Mouse (Mus musculus): ENCODE data around the gene Gm49510. TPM values are rescaled to one million over a fixed set of nuclear protein-coding genes. Genes with fewer than 3 reads are reported as not detected.
A peak's percentile ranks its signal among the peaks of the same experiment; 100 is the strongest.
"Not testable (repeated sequence)": the region's sequence is repeated elsewhere in the genome, so short reads cannot be mapped to it uniquely, and the experiment has no call there.

Gene Gm49510
- polyA plus RNA-seq, 2 experiments, result 0.03 to 0.10 TPM

- no peaks in the 10 kb centered on the region for H3K9me3 ChIP-seq (ENCODE audit: control insufficient read depth, low read length)
- H3K9ac ChIP-seq (replicated peaks), result peak within 1 kb of the TSS; percentile 91
- DNase-seq (ENCODE audit: low read depth in 3 of 3, low spot score in 3 of 3) (peak; percentile 80 to 84 (median 84)), ATAC-seq (ENCODE audit: insufficient read depth) (peak; percentile 90)
- under 1% methylated on average over 75 of the region's 95 CpGs for WGBS (ENCODE audit: insufficient replicate concordance)
- H3K4me1 ChIP-seq (replicated peaks; ENCODE audit: control insufficient read depth in 2 of 2, insufficient read depth in 2 of 2, low read length in 1 of 2), result peaks cover 16 to 20% of the 10 kb centered on the region in 2 experiments
- H3K27ac ChIP-seq, result peak within 1 kb of the TSS; percentile 89
- H3K4me2 ChIP-seq (ENCODE audit: low read depth), result peak within 1 kb of the TSS; percentile 98
- TF ChIP-seq CTCF (IDR thresholded peaks at IDR 0.05; ENCODE audit: low read depth), result peak; percentile 29
- TF ChIP-seq EP300 (IDR thresholded peaks at IDR 0.05; ENCODE audit: low read depth), result peak; percentile 51
- H3K27me3 ChIP-seq (ENCODE audit: control insufficient read depth, insufficient read depth, low read length), result no peaks in the 10 kb centered on the region
- H3K4me3 ChIP-seq (ENCODE audit: insufficient read depth in 1 of 2, low read depth in 2 of 2, low read length in 2 of 2), result peak within 1 kb of the TSS; percentile 88 to 97
- peaks cover 5% of the 10 kb centered on the region; the same call in 1 of the 2 replicates for H3K36me3 ChIP-seq (replicated peaks; ENCODE audit: control insufficient read depth, insufficient read depth, low read depth)
Measured at GRCm38 (mm10) chr15:78876991-78877809, 22.3 kb upstream of the Gm49510 start, which contains the start of gene Gga1. Gene Gga1, plus strand, starts transcription at chr15:78877190.

DNA sequence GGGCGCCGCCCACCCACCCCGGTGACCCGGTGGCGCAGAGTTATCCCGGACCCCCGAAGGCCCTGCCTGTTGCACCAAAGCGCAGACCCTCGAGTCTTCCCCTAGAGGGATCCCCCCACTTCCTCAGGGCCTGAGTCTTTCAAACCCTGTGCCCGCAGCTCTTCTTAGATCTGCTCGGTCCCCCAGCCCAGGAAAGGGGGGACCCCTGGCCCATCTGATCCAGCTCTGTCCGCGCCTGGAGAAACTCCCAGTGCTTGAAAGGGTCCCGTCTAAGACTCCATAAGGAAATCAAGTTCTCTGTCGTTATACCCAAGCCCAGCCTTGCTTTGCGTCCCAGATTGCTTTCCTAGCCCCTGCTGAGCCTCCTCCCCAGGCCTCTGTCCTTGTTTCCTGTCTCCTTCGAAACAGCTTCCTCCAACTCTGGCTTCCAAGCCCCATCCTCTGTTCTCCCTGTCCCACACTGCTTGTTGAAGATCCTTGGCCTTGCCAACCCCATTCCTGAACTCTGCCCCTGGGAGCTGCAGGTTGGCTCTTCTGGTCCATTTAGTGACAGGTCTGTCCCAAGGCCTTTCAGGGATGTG, 21.6 kb upstream of the Gm49510 start:
- TF ChIP-seq CTCF (IDR thresholded peaks at IDR 0.05; ENCODE audit: low read depth) (no peak), EP300 (IDR thresholded peaks at IDR 0.05; ENCODE audit: low read depth) (no peak)
- Histone ChIP-seq H3K9ac (replicated peaks) (peak overlapping the region; percentile 91), H3K4me2 (ENCODE audit: low read depth) (peak overlapping the region; percentile 98), H3K27me3 (ENCODE audit: control insufficient read depth, insufficient read depth, low read length) (no peaks in the 10 kb centered on the region), H3K4me3 (ENCODE audit: insufficient read depth in 1 of 2, low read depth in 2 of 2, low read length in 2 of 2) (peak overlapping the region; percentile 88 to 97), H3K27ac (peak overlapping the region; percentile 76), H3K4me1 (replicated peaks; ENCODE audit: control insufficient read depth in 2 of 2, insufficient read depth in 2 of 2, low read length in 1 of 2) (peaks cover 16 to 20% of the 10 kb centered on the region in 2 experiments), H3K36me3 (replicated peaks; ENCODE audit: control insufficient read depth, insufficient read depth, low read depth) (peaks cover 7% of the 10 kb centered on the region), H3K9me3 (ENCODE audit: control insufficient read depth, low read length) (no peaks in the 10 kb centered on the region)
- ATAC-seq (ENCODE audit: insufficient read depth) (no peak), DNase-seq (ENCODE audit: low read depth in 3 of 3, low spot score in 3 of 3) (no peak)
- 1% methylated on average over 15 of the region's 17 CpGs for WGBS (ENCODE audit: insufficient replicate concordance)

- not testable (repeated sequence) for H3K9ac ChIP-seq (replicated peaks); ATAC-seq (ENCODE audit: insufficient read depth); H3K27ac ChIP-seq; H3K9me3 ChIP-seq (ENCODE audit: control insufficient read depth, low read length); DNase-seq (ENCODE audit: low read depth in 3 of 3, low spot score in 3 of 3); H3K27me3 ChIP-seq (ENCODE audit: control insufficient read depth, insufficient read depth, low read length); H3K4me3 ChIP-seq (ENCODE audit: insufficient read depth in 1 of 2, low read depth in 2 of 2, low read length in 2 of 2)
- H3K4me1 ChIP-seq (replicated peaks; ENCODE audit: control insufficient read depth in 2 of 2, insufficient read depth in 2 of 2, low read length in 1 of 2), result peaks cover 16 to 20% of the 10 kb centered on the region in 2 experiments
- H3K4me2 ChIP-seq (ENCODE audit: low read depth), result peak overlapping the region; percentile 98
- H3K36me3 ChIP-seq (replicated peaks; ENCODE audit: control insufficient read depth, insufficient read depth, low read depth), result peaks cover 13% of the 10 kb centered on the region
- WGBS (ENCODE audit: insufficient replicate concordance), result 17% methylated on average over 7 of the region's 7 CpGs
Measured at GRCm38 (mm10) chr15:78878792-78879516, 20.5 kb upstream of the Gm49510 start.

- H3K9me3 ChIP-seq (ENCODE audit: control insufficient read depth, low read length), result no peaks in the 10 kb centered on the region
- TF ChIP-seq CTCF (IDR thresholded peaks at IDR 0.05; ENCODE audit: low read depth), result no peak
- no peak for TF ChIP-seq EP300 (IDR thresholded peaks at IDR 0.05; ENCODE audit: low read depth)
- no peak overlapping the region for H3K9ac ChIP-seq (replicated peaks)
- H3K36me3 ChIP-seq (replicated peaks; ENCODE audit: control insufficient read depth, insufficient read depth, low read depth), result peaks cover 17% of the 10 kb centered on the region
- 95% methylated on average over 8 of the region's 8 CpGs for WGBS (ENCODE audit: insufficient replicate concordance)
- no peak overlapping the region for H3K4me3 ChIP-seq (ENCODE audit: insufficient read depth in 1 of 2, low read depth in 2 of 2, low read length in 2 of 2)
- H3K4me1 ChIP-seq (replicated peaks; ENCODE audit: control insufficient read depth in 2 of 2, insufficient read depth in 2 of 2, low read length in 1 of 2), result peaks cover 16 to 20% of the 10 kb centered on the region in 2 experiments
- H3K4me2 ChIP-seq (ENCODE audit: low read depth), result no peak overlapping the region
- ATAC-seq (ENCODE audit: insufficient read depth) (no peak), DNase-seq (ENCODE audit: low read depth in 3 of 3, low spot score in 3 of 3) (no peak)
- no peak overlapping the region for H3K27ac ChIP-seq
- H3K27me3 ChIP-seq (ENCODE audit: control insufficient read depth, insufficient read depth, low read length), result no peaks in the 10 kb centered on the region
Measured at GRCm38 (mm10) chr15:78880432-78880831, 19.0 kb upstream of the Gm49510 start.

DNA sequence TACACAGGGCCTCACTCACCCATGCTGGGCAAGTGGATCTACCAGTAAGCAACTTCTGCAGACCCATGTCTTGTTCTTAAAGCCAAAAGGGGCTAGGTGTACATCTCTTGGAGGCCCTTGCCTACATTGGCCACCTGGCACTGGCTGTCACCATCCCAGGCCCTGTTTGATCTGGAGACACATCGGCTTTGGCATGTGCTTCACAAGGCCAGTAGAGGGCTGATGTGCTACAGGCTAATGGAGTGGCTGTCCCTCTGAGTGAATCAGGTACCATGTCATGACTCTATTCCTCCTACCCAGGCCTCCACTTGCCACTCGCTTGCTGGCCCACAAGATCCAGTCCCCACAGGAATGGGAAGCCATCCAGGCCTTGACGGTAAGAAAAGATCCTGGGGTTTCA, 17.6 kb upstream of the Gm49510 start:
- no peak for DNase-seq (ENCODE audit: low read depth in 3 of 3, low spot score in 3 of 3)
- H3K9ac ChIP-seq (replicated peaks), result no peak overlapping the region
- H3K4me1 ChIP-seq (replicated peaks; ENCODE audit: control insufficient read depth in 2 of 2, insufficient read depth in 2 of 2, low read length in 1 of 2), result peaks cover 5 to 9% of the 10 kb centered on the region in 2 experiments
- no peaks in the 10 kb centered on the region for H3K27me3 ChIP-seq (ENCODE audit: control insufficient read depth, insufficient read depth, low read length)
- no peak overlapping the region for H3K27ac ChIP-seq
- no peaks in the 10 kb centered on the region for H3K9me3 ChIP-seq (ENCODE audit: control insufficient read depth, low read length)
- peaks cover 21% of the 10 kb centered on the region for H3K36me3 ChIP-seq (replicated peaks; ENCODE audit: control insufficient read depth, insufficient read depth, low read depth)
- H3K4me2 ChIP-seq (ENCODE audit: low read depth), result no peak overlapping the region
- WGBS (ENCODE audit: insufficient replicate concordance), result 77% methylated on average over 3 of the region's 3 CpGs
- no peak for TF ChIP-seq EP300 (IDR thresholded peaks at IDR 0.05; ENCODE audit: low read depth)
- peak; percentile 50 for TF ChIP-seq CTCF (IDR thresholded peaks at IDR 0.05; ENCODE audit: low read depth)
- no peak for ATAC-seq (ENCODE audit: insufficient read depth)
- no peak overlapping the region for H3K4me3 ChIP-seq (ENCODE audit: insufficient read depth in 1 of 2, low read depth in 2 of 2, low read length in 2 of 2)

All from liver, embryonic 14.5 days (tissue).